Mouse (Mus musculus) lung, postnatal 0 days (tissue): ENCODE data around the gene Ubap2l.
A peak's percentile ranks its signal among the peaks of the same experiment; 100 is the strongest.

Source experiments
- CTCF ChIP-seq: IDR thresholded peaks from 2 replicates; pipeline ENCODE4 v1.5.1; 2016; ENCODE audit warnings: antibody characterized with exemption, mild to moderate bottlenecking
- EP300 ChIP-seq: IDR thresholded peaks from 2 replicates; pipeline ENCODE4 v1.6.1; 2016; ENCODE audit warnings: antibody characterized with exemption, mild to moderate bottlenecking, control low read depth

DNA sequence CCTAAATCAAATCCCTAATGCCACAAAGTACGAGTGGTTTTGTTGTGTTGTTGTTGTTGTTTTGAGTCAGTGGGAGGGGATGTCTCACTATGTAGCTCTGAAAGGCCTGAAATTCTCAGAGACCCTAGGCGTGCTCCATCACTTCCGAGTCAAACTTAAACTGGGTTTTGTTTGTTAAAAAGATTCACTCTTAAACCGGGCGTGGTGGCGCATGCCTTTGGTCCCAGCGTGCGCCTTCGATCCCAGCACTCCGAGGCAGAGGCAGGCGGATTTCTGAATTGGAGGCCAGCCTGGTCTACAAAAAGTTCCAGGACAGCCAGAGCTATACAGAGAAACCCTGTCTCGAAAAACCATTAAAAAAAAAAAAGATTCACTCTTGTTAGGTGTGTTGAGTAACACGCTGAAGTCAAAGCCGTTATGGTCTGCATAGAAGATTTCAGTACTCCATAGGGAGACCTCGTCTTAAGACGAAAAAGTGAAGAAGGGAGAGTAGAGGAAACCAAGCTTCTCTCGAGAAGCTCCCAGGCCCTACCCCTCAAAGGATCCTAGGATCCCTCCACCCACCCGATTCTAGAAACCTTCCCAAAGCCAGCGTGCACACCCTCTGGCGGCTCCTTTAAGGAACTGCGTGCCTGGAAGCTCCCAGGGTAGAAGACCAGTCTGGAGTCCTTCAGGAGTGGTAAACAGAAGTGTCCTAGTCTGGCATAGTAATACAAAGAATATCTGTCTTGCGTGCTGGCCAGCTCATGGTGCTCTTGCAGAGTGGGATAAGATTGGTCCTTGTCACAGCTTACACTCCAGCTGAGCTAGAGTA lies 88.3 kb downstream of the Ubap2l start:
- TF ChIP-seq CTCF (peak; percentile 86), EP300 (no peak)
